Mouse (Mus musculus) liver, postnatal 0 days (tissue): ENCODE data around the gene Lgals3. TPM values are rescaled to one million over a fixed set of nuclear protein-coding genes. Genes with fewer than 3 reads are reported as not detected.

ENCODE experiments used
- ATAC-seq: fragments of 200-750 bp; cut with Nextera tagmentation; 2 replicates; pipeline ENCODE4 v1.8.0; 2017; ENCODE audit warnings: mild to moderate bottlenecking, moderate library complexity
- DNase-seq: peaks from one replicate; pipeline ENCODE4 v3.0.0-alpha.2; 2016
- H3K27ac ChIP-seq: fragments of 300-500 bp; sonication (generic); 2 replicates; pipeline ENCODE4 v1.5.1; 2014; ENCODE audit warnings: antibody characterized with exemption, moderate library complexity, mild to moderate bottlenecking, low read depth
- H3K27me3 ChIP-seq: fragments of 300-500 bp; sonication (generic); 2 replicates; pipeline ENCODE4 v1.6.1; 2014; ENCODE audit warnings: low read length, control low read depth, mixed read lengths; ENCODE audit not compliant: insufficient read depth
- H3K36me3 ChIP-seq: fragments of 300-500 bp; sonication (generic); replicated peaks from 2 replicates; pipeline ENCODE4 v1.6.1; 2014; ENCODE audit warnings: mild to moderate bottlenecking, control low read depth, low read length, moderate library complexity, mixed read lengths; ENCODE audit not compliant: insufficient read depth
- H3K4me1 ChIP-seq: fragments of 300-500 bp; sonication (generic); 2 replicates; pipeline ENCODE4 v1.6.1; 2014; ENCODE audit warnings: antibody characterized with exemption, mild to moderate bottlenecking, control low read depth; ENCODE audit not compliant: insufficient read depth
- H3K4me2 ChIP-seq: fragments of 300-500 bp; sonication (generic); 2 replicates; pipeline ENCODE4 v1.6.1; 2014; ENCODE audit warnings: low read depth, mild to moderate bottlenecking, low read length, moderate library complexity, mixed read lengths
- H3K4me3 ChIP-seq: fragments of 300-500 bp; sonication (generic); 2 replicates; pipeline ENCODE4 v1.5.1; 2014; ENCODE audit warnings: low read depth, low read length
- H3K9ac ChIP-seq: fragments of 300-500 bp; sonication (generic); replicated peaks from 2 replicates; pipeline ENCODE4 v1.6.1; 2014; ENCODE audit warnings: mild to moderate bottlenecking, moderate library complexity
- H3K9me3 ChIP-seq: fragments of 300-500 bp; sonication (generic); 2 replicates; pipeline ENCODE4 v1.6.1; 2016; ENCODE audit warnings: mild to moderate bottlenecking, control low read depth, low read length, mixed read lengths
- CTCF ChIP-seq: sonication (generic); IDR thresholded peaks from 2 replicates; pipeline ENCODE4 v1.5.1; 2016; ENCODE audit warnings: antibody characterized with exemption, low read depth
- EP300 ChIP-seq: IDR thresholded peaks from 2 replicates; pipeline ENCODE4 v1.6.1; 2016; ENCODE audit warnings: antibody characterized with exemption, low read depth, mild to moderate bottlenecking
- WGBS: fragments of 180-500 bp; shearing (Covaris S2); extraction: QIAGEN DNeasy Blood & Tissue Kit; methylation state at CpG from one replicate; pipeline ENCODE4 v1.1.7; 2014; ENCODE audit not compliant: insufficient replicate concordance; 5-methylcytosine and 5-hydroxymethylcytosine counted together
- polyA plus RNA-seq: library from polyadenylated mRNA; unstranded; fragments of >200 nt; fragmentation: Nextera tagmentation; extraction: Ambion mirVana; gene quantifications from 2 replicates; pipeline ENCODE4 v1.2.1, GENCODE M21; 2015

The Lgals3 gene
- polyA plus RNA-seq, 1 experiment from 2014 or later: 60.8 TPM

DNA sequence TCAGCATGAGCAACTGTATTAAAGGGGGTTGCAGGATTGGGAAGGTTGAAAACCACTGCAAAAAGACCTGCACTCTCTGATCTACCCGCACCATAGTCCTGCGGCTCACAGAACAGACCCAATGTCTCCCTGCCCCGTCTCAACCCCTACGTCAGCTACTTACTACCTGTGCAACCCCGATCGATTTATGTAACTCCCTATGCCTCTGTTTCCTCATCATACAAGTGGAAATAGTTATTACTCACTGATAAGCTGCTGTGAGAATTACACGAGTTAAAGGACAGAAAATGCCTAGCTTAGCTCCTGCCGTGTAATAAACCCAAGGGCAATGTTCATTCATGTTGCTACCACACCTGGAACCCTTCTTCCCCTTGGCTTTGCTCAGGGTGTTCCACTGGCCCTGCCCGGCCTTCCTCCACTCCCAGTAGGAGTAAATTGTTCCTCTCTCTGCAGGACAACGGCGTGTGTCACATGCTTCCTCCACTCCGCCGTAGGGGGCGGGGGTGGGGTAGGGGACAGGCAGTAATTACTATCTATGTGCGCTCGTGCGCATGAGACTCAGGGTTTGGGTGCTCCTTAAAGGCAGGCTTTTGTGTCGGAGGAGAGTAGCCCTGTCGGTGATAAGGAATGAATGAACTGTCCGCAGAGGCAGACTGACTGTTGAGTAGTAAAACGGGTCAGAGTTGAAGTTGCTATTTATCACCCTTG, 2.7 kb upstream of the Lgals3 start:
- Histone ChIP-seq H3K4me3 (no peak overlapping the region), H3K9me3 (no peaks in the 10 kb centered on the region), H3K4me1 (peaks cover 11% of the 10 kb centered on the region), H3K4me2 (peak overlapping the region; percentile 58), H3K9ac (0 out of 2 replicates have a peak overlapping the region, but pooled peaks have one; percentile 7), H3K27ac (no peak overlapping the region), H3K36me3 (no peaks in the 10 kb centered on the region), H3K27me3 (no peaks in the 10 kb centered on the region)
- DNase-seq (peak; percentile 45), ATAC-seq (peak; percentile 67; the same call in 1 of the 2 replicates)
- TF ChIP-seq CTCF (no peak), EP300 (no peak)
- 21% methylated on average over 21 of the region's 21 CpGs for WGBS

DNA sequence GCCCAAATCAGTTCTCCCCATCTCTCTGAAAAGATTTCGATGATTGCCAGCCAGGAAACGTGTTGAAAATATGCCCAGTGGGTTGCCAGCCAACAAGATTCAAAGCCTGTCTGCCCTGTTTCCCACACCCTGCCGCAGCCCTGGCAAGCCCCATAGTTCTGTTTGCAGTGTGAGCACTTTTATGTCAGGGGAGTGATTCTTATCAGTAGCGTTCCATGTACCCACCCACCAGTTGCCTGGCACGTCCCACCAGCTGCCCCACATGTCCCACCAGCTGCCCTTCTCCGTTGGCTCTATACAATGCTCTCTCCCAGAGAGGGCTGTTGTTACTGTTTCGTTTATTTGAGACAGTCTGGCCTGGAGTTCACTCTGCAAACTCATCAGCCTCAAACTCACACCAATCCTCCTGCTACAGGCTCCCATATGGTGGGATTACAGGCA, 650 bp upstream of the Lgals3 start:
- DNase-seq (no peak), ATAC-seq (0 out of 2 replicates have a peak, but pooled peaks have one; percentile 19)
- Histone ChIP-seq H3K9me3 (no peaks in the 10 kb centered on the region), H3K4me3 (no peak overlapping the region), H3K4me1 (peaks cover 11% of the 10 kb centered on the region), H3K27me3 (no peaks in the 10 kb centered on the region), H3K9ac (no peak overlapping the region), H3K36me3 (no peaks in the 10 kb centered on the region), H3K27ac (no peak overlapping the region), H3K4me2 (no peak overlapping the region)
- TF ChIP-seq CTCF: no peak
- no peak for TF ChIP-seq EP300
- whole genome bisulfite sequencing: 39% methylated on average over 7 of the region's 7 CpGs

- WGBS: 83% methylated on average over 5 of the region's 5 CpGs
- Histone ChIP-seq H3K4me1 (peaks cover 22% of the 10 kb centered on the region), H3K36me3 (no peaks in the 10 kb centered on the region), H3K4me2 (no peak overlapping the region), H3K4me3 (no peak overlapping the region), H3K9ac (no peak overlapping the region), H3K27me3 (peaks cover 17% of the 10 kb centered on the region), H3K9me3 (no peaks in the 10 kb centered on the region), H3K27ac (no peak overlapping the region)
- DNase-seq (no peak), ATAC-seq (no peak)
- TF ChIP-seq CTCF: no peak
- TF ChIP-seq EP300: no peak
These were observed 2.2 kb downstream of the Lgals3 start for GRCm38 (mm10) chr14:47369741-47370140.

DNA sequence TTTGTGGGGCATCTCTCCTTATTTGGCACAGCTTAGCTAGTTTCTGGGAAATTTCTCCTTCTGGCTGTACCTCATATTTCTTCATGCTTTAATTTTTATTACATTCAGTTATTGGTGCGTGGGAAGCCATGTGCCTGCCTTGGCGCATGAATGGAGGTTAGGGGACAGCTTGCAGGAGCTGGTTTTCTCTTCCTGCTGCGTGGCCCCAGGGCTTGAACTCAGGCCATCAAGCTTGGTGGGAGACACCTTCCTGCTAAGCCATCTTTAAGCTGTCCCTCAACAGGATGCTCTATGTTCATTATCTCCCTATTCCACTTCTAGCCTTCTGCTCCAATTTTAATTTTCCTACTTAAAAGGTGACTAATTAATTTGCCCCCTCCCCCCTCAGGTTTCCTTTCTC, 3.2 kb downstream of the Lgals3 start:
- 79% methylated on average over 3 of the region's 3 CpGs for WGBS
- Histone ChIP-seq H3K4me3 (no peak overlapping the region), H3K4me1 (peaks cover 17% of the 10 kb centered on the region), H3K4me2 (no peak overlapping the region), H3K36me3 (no peaks in the 10 kb centered on the region), H3K9me3 (no peaks in the 10 kb centered on the region), H3K27ac (no peak overlapping the region), H3K27me3 (peaks cover 17% of the 10 kb centered on the region), H3K9ac (no peak overlapping the region)
- ATAC-seq: no peak
- DNase-seq: no peak
- TF ChIP-seq CTCF (no peak), EP300 (no peak)

- Histone ChIP-seq H3K4me3 (no peak overlapping the region), H3K27me3 (peaks cover 17% of the 10 kb centered on the region), H3K9me3 (no peaks in the 10 kb centered on the region), H3K4me1 (peaks cover 17% of the 10 kb centered on the region), H3K36me3 (no peaks in the 10 kb centered on the region), H3K4me2 (no peak overlapping the region), H3K9ac (no peak overlapping the region), H3K27ac (no peak overlapping the region)
- no peak for TF ChIP-seq EP300
- no peak for TF ChIP-seq CTCF
- ATAC-seq (no peak), DNase-seq (no peak)
- 78% methylated on average over 6 of the region's 6 CpGs for WGBS
These were observed 4.1 kb downstream of the Lgals3 start for GRCm38 (mm10) chr14:47371689-47372088.

GRCm38 (mm10) chr14:47373728-47374678, 6.5 kb downstream of the Lgals3 start:
- peak; percentile 78 for ATAC-seq
- peak overlapping the region; percentile 32 for H3K4me3 ChIP-seq
- no peaks in the 10 kb centered on the region for H3K36me3 ChIP-seq
- H3K4me2 ChIP-seq: peak overlapping the region; percentile 58
- DNase-seq: peak; percentile 77
- WGBS: 8% methylated on average over 47 of the region's 49 CpGs
- peak overlapping the region; percentile 8; the same call in 1 of the 2 replicates for H3K9ac ChIP-seq
- peaks cover 12% of the 10 kb centered on the region for H3K4me1 ChIP-seq
- H3K9me3 ChIP-seq: no peaks in the 10 kb centered on the region
- TF ChIP-seq EP300 (no peak), CTCF (no peak)
- H3K27me3 ChIP-seq: peaks cover 17% of the 10 kb centered on the region
- peak overlapping the region; percentile 46; the same call in 1 of the 2 replicates for H3K27ac ChIP-seq
